Mouse (Mus musculus) layer of hippocampus, adult 9-11 months (tissue): ENCODE measurements around the gene Gm11077.
A peak's percentile ranks its signal among the peaks of the same experiment; 100 is the strongest.

Experiments
- DNase-seq: peaks from one replicate; pipeline ENCODE4 v3.0.0; 2022

Gene Gm11077

GRCm38 (mm10) chr6:140750371-140751080 lies 21.4 kb downstream of the Gm11077 start:
- DNase-seq: no peak

- no peak for DNase-seq
Measured at GRCm38 (mm10) chr6:140766365-140766764, 37.3 kb downstream of the Gm11077 start.

GRCm38 (mm10) chr6:140767237-140767636 lies 38.2 kb downstream of the Gm11077 start:
- DNase-seq: no peak

- no peak for DNase-seq
Measured at GRCm38 (mm10) chr6:140768180-140768579, 39.1 kb downstream of the Gm11077 start.

GRCm38 (mm10) chr6:140768859-140769640 lies 40.0 kb downstream of the Gm11077 start:
- DNase-seq: no peak

GRCm38 (mm10) chr6:140776274-140776673 lies 47.2 kb downstream of the Gm11077 start:
- DNase-seq: peak; percentile 16

- DNase-seq: no peak
Measured at GRCm38 (mm10) chr6:140782524-140782923, 53.4 kb downstream of the Gm11077 start.

GRCm38 (mm10) chr6:140786058-140786457 lies 57.0 kb downstream of the Gm11077 start:
- DNase-seq: no peak

GRCm38 (mm10) chr6:140789850-140790249 lies 60.8 kb downstream of the Gm11077 start:
- DNase-seq: peak; percentile 13

GRCm38 (mm10) chr6:140793676-140794262 lies 64.7 kb downstream of the Gm11077 start:
- DNase-seq: peak; percentile 36

- DNase-seq: no peak
Measured at GRCm38 (mm10) chr6:140798841-140799240, 69.8 kb downstream of the Gm11077 start.

- DNase-seq: no peak
Measured at GRCm38 (mm10) chr6:140799435-140800040, 70.5 kb downstream of the Gm11077 start.

- DNase-seq: no peak
Measured at GRCm38 (mm10) chr6:140800587-140800986, 71.5 kb downstream of the Gm11077 start.
